Mouse (Mus musculus) lung, postnatal 25 days (tissue): ENCODE measurements around the gene Bcar3.

Experiments used
- DNase-seq: peaks from one replicate; pipeline ENCODE4 v3.0.0; 2022; ENCODE audit warnings: low spot score

The Bcar3 gene

DNA sequence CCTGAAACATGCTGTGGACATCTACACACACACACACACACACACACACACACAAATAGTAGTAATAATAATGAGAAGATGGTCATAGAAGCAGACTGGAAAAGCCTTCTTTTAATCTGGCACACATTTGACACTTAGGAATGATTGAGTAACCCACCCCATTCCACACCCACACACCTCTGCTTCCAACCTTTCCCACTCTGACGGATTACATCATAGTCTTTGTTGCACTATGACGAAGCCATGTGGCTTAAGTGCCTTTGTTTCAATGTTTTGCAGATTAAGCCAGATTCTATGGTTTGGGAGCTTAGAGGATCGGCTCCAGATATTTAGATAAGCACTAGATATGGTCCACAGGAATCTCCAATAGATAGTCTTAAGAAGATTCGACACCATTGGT, 42.1 kb downstream of the Bcar3 start:
- DNase-seq: no peak

- no peak for DNase-seq
Measured at GRCm38 (mm10) chr3:122337992-122338391, 44.1 kb downstream of the Bcar3 start.

DNA sequence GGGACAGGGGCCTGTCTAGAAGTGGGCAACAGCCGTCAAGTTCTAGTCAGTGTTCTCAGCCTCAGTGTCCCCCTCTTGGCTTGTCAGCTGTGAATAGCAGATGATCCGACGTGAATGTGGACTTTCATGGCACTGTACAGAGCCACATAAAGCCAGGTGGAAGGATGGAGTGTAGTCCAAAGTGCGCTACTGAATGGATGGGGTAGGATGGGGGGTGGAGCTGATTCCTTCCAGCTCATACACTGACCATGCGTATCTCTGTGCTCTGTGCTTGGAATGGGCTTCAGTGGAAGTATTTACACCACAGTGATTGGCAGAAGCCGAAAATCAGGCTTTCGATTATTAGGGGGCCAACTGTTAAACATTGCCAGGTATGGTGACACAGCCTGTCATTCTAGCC, 45.0 kb downstream of the Bcar3 start:
- no peak for DNase-seq

- DNase-seq: no peak
Measured at GRCm38 (mm10) chr3:122340135-122341068, 46.5 kb downstream of the Bcar3 start.

GRCm38 (mm10) chr3:122343437-122343853, 49.5 kb downstream of the Bcar3 start:
- DNase-seq: no peak

GRCm38 (mm10) chr3:122344350-122344749, 50.4 kb downstream of the Bcar3 start:
- DNase-seq: no peak

DNA sequence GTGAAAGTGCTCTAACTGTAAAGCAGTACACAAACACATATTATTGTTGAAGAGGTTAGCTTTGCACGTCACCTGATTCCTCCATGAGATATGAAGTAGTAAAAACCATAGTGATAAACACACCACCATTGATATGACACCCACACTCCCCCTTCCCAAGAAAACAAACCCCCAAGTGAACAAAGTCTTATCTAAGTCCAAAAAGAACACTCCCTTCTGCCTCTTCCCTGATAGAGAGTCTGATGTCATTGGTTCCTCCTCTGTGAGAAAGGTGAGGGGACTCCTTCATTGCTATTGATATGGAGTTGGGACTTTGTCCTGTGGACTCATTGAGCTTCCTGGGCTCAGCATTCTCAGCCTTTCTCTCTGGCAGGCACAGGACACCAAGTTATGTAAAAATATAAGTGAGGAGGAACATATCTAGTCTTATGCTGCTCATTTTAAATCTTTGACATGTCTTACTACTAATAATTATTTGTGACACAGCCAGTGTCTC, 52.1 kb downstream of the Bcar3 start:
- DNase-seq: no peak

DNA sequence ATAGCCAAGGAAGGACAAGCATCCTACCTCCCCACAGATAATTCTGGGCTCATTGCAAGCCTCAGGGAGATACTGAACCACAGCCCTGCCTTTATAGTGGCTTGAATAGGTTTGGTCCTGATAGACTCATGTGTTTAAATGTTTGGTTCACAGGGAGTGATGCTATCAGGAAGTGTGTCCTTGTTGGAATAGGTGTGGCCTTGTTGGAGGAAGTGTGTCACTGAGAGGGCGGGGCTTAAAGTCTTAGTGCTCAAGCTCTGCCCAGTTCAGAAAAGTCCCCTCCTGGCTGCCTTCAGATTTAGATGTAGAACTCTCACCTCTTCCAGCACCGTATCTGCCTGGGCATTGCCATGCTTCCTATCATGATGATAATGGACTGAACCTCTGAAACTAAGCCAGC, 52.7 kb downstream of the Bcar3 start:
- no peak for DNase-seq

- no peak for DNase-seq
Measured at GRCm38 (mm10) chr3:122348677-122349076, 54.7 kb downstream of the Bcar3 start.

GRCm38 (mm10) chr3:122352801-122353200, 58.9 kb downstream of the Bcar3 start:
- no peak for DNase-seq

DNA sequence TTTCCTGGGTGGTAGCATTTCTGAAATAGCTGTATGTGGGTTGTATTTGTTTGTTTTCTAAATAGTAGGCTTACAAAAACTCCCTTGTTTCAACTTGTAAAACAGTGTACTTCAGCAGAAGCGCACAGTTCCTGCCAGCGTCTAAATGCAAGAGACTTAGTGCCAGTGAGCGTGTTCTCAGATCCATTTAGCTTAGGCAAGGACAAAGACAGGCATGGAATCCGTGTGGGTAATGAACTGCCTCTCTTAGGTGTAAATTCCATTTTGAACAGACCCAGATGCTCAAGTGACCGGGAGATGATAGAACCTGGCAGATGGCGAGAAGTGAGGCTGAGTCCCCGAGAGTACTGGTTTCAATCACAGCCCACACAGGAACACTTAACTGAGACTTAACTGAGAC, 65.5 kb downstream of the Bcar3 start:
- no peak for DNase-seq

GRCm38 (mm10) chr3:122359954-122360353, 66.0 kb downstream of the Bcar3 start:
- DNase-seq: no peak

DNA sequence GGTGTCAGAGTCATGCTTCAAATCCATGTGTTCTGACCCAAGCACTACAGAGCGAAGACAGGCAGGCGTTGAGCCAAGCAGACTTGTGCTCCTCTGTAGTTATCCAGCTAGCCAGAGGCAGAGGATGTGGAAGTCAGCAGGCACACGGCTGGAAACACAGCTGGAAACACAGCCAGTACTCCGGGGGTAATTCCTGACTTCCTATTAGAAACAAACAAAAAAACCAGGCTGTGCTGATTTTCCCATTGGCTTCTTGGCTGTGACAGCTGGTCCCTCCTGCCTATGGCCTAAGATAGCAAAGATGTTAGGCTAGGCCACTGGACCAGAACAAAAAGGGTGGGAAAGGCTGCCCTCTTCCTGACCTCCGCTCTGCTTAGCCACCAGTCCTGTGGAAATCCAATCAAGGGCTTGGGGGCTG, 66.8 kb downstream of the Bcar3 start:
- no peak for DNase-seq

DNA sequence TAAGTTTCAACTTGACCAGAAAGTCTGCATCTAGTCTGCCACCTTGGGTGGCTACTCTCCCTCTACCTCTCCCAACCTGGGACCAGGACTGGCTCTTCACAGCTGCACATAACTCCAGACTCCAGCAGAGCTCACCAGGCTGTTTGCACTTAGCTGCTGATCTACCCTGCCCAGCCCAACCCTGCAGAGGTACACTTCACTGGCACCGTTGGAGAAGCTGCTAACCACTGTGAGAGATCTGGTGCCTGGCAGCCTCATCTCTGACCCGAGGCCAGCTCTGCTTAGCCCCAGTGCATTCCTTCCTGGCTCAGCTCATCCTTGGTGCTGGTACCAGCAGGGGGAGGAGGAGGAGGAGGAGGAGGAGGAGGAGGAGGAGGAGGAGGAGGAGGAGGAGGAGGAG, 68.8 kb downstream of the Bcar3 start:
- DNase-seq: no peak

- DNase-seq: no peak
Measured at GRCm38 (mm10) chr3:122364565-122364964, 70.6 kb downstream of the Bcar3 start.

- DNase-seq: peak; percentile 47
Measured at GRCm38 (mm10) chr3:122365326-122365725, 71.4 kb downstream of the Bcar3 start.

DNA sequence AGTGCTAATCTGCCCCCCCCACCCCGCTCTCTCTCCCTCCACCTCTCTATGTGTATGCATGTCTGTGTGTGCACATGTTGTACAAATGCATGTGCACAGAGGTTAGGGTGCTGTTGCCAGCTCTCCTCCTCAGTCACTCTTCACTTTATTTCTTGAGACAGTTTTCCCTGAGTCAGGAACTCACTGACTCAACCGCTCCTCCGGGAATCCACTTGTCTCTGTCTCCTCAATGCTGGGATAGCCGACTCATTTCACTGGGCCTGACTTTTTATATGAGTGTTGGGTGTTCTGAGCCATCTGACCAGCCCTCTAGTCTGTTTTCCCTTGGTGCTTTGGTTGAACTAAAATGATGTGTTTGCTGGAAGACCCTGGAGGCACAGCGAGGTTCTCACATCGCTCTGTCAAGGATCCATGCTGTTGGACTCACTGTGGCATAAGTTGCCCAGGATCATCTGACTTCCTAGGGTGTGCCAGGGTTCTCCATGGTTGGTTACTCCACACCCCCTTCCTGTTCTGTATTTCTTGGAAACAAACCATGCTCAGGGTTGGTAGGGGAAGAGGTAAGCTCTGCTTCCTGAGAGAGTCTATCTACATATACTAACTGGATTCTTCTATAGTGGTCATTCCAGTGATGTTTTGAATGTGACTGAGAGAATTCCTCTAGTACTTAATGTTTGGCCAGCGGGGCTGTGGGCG, 77.9 kb downstream of the Bcar3 start:
- no peak for DNase-seq

- no peak for DNase-seq
Measured at GRCm38 (mm10) chr3:122372617-122373016, 78.7 kb downstream of the Bcar3 start.

- DNase-seq: no peak
Measured at GRCm38 (mm10) chr3:122376011-122376410, 82.1 kb downstream of the Bcar3 start.

DNA sequence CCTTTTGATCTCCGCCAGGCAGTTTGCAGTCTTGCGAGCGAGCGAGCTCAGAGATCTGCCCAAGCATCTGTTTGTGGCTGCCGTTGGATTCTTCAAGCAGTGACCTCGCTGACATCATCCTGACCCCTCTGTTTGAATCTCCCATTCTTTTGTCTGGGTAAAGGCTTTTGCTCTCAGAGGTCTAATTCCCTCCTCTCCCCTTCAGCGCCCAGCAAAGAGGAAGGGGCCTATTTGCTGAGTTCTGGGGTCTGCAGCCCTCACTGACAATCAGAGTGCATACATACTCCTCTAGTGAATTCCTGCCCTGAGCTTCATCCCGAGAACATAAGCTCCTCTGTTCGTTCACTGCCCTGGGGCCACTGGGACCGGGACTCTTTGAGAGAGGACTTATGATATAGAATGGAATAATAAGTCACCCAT, 82.5 kb downstream of the Bcar3 start:
- DNase-seq: no peak

DNA sequence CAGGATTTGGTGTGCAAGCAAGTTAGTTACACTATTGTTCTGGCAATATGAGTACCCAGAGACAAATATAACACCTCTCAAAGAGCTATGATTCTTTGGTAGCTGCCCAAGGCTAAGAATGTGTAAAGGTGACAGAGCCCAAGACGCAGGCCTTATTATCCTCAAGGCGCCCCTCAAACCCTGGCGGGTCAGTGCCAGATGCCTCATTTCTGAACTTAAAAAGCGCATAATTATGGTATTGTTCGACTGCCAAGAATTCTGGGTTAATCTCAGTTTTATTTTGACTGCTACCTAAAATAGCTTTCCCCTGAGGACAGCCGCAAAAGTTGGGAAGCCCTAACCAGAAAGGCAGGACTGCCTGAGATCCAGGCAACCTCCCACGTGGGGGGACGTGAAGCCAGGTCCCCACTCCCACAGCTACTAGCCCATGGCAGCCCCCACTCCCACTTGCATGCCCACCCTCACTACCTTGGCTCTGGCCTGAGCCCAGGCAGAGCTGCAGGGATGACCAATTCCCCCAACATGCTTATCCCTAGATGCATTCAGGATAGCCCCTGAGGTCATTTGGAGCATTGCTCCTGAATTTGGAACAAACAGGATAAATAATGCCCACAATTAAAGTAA, 83.0 kb downstream of the Bcar3 start:
- no peak for DNase-seq

- peak; percentile 22 for DNase-seq
Measured at GRCm38 (mm10) chr3:122378634-122379033, 84.7 kb downstream of the Bcar3 start.

- DNase-seq: no peak
Measured at GRCm38 (mm10) chr3:122380776-122381175, 86.8 kb downstream of the Bcar3 start.
